Mouse (Mus musculus): ENCODE results near the gene Ppfibp2.

- TF ChIP-seq GATA1 (IDR thresholded peaks at IDR 0.05; ENCODE audit: borderline replicate concordance, low read length) (no peak), FLI1 (IDR thresholded peaks at IDR 0.05; ENCODE audit: low read length) (no peak)
Observed at GRCm38 (mm10) chr7:107722536-107722935, 127.5 kb downstream of the Ppfibp2 start.
